Mouse (Mus musculus): Measurements from ENCODE around the gene Olfr1113.
"Not testable (repeated sequence)": the region's sequence is repeated elsewhere in the genome, so short reads cannot be mapped to it uniquely, and the experiment has no call there.

The Olfr1113 gene

GRCm38 (mm10) chr2:87208670-87209069 is at the start of gene Olfr1113:
Gene Olfr1113, plus strand, starts transcription at chr2:87208970.
- DNase-seq, result no peak

GRCm38 (mm10) chr2:87167731-87168130 is 41.0 kb upstream of the Olfr1113 start:
- not testable (repeated sequence) for DNase-seq

- no peak for DNase-seq
These were observed 21.3 kb upstream of the Olfr1113 start, which contains the start of gene Olfr1112 for GRCm38 (mm10) chr2:87187498-87187897. Gene Olfr1112, plus strand, starts transcription at chr2:87187798.

GRCm38 (mm10) chr2:87247713-87248112 is 38.9 kb downstream of the Olfr1113 start, which contains the start of gene Olfr1115:
Gene Olfr1115, plus strand, starts transcription at chr2:87248013.
- DNase-seq, result no peak
